Mouse (Mus musculus) cerebellum, adult 11 months (tissue): ENCODE results near the gene Frmpd4.

Source experiments
- DNase-seq: peaks from one replicate; pipeline ENCODE4 v3.0.0; 2022

Frmpd4 gene

GRCm38 (mm10) chrX:167522528-167522927 lies 1054.5 kb downstream of the Frmpd4 start:
- DNase-seq, result no peak

DNA sequence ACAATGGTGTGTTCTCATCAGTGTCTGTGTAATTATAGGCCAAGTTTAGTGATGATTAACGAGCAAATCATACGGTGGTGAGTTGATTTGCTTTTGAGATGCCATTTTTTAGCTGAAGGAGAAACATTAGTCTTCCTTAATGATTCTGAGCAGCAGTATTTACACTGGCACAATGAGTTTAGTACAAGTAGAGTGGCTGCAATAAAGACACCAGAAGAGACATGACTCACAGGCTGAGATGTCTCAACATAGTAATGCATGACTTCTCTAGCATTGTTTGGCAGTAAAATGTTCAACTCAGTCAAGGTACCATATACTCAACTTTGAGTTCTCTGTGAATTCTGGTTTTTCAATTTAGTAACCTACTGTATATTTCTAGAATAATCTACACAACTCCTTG lies 1058.6 kb downstream of the Frmpd4 start:
- DNase-seq, result no peak

- DNase-seq, result peak; percentile 31
Measured at GRCm38 (mm10) chrX:167497780-167498179, 1079.3 kb downstream of the Frmpd4 start.

DNA sequence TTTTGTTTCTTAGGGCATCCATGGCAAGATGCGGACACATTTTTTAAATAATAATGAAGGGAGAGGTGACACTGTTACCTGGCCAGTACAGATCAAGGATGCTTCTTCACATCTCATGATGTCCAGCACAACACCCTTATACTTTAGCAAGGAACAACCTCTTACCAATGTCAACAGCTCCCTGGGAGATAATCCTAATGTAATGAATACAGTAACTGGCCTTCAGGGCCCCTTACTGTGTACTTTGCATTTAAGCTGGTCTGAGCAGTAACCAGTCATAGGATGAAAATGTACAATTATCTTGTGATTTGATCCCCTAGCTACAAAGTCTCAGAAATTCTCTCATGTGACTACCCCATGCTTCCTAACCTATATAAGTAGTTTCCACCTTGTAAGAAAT lies 1084.8 kb downstream of the Frmpd4 start:
- DNase-seq, result no peak

- DNase-seq, result no peak
Measured at GRCm38 (mm10) chrX:167491589-167492207, 1085.3 kb downstream of the Frmpd4 start.

- no peak for DNase-seq
Measured at GRCm38 (mm10) chrX:167483409-167484177, 1093.4 kb downstream of the Frmpd4 start.

GRCm38 (mm10) chrX:167477636-167478035 lies 1099.4 kb downstream of the Frmpd4 start:
- no peak for DNase-seq

- no peak for DNase-seq
Measured at GRCm38 (mm10) chrX:167434883-167435282, 1142.1 kb downstream of the Frmpd4 start.

GRCm38 (mm10) chrX:167433950-167434349 lies 1143.1 kb downstream of the Frmpd4 start:
- DNase-seq, result no peak
